Mouse (Mus musculus): ENCODE measurements around the gene Pja2. TPM values are rescaled to one million over a fixed set of nuclear protein-coding genes. Genes with fewer than 3 reads are reported as not detected.
A peak's percentile ranks its signal among the peaks of the same experiment; 100 is the strongest.

Pja2 gene
- polyA plus RNA-seq, 1 experiment from 2014 or later, result 72.5 TPM

DNA sequence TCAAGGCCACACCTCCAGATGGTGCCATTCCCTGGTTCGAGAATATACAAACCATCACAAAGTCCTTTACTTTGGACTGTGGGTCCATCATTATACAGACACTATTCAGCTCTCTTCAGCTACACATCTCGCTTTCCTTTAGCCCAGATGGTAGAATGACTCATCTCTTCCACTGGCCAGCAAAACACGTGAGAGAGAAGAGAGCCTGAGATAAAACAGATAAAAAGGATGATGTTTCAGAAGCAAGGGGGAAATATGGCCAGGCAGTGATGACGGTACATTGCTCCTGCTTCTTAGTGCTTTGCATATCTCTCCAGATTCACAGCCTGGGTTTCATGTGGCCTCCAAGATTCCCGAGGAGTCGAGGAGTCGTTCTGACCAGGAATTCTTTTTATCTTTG lies 10.0 kb upstream of the Pja2 start:
- 80% methylated on average over 7 of the region's 7 CpGs for WGBS
- no peaks in the 10 kb centered on the region for H3K36me3 ChIP-seq (ENCODE audit: control insufficient read depth, insufficient read depth, low read length)

GRCm38 (mm10) chr17:64339752-64340151 lies 8.0 kb upstream of the Pja2 start:
- H3K4me1 ChIP-seq (replicated peaks; ENCODE audit: control insufficient read depth, insufficient read depth, low read length), result no peaks in the 10 kb centered on the region
- WGBS, result 75% methylated on average over 5 of the region's 5 CpGs
- H3K27me3 ChIP-seq (ENCODE audit: control insufficient read depth, insufficient read depth, low read length), result no peaks in the 10 kb centered on the region
- H3K27ac ChIP-seq (ENCODE audit: low read depth, low read length), result no peak overlapping the region
- H3K4me3 ChIP-seq (ENCODE audit: low read depth, low read length), result no peak overlapping the region
- no peak for DNase-seq (ENCODE audit: low spot score)
- H3K4me2 ChIP-seq (ENCODE audit: low read depth, low read length, severe bottlenecking), result no peak overlapping the region
- no peaks in the 10 kb centered on the region for H3K9me3 ChIP-seq (ENCODE audit: control insufficient read depth, low read length)
- no peak overlapping the region for H3K9ac ChIP-seq (ENCODE audit: low read length)
- no peaks in the 10 kb centered on the region for H3K36me3 ChIP-seq (ENCODE audit: control insufficient read depth, insufficient read depth, low read length)
- ATAC-seq (replicated peaks; ENCODE audit: low FRiP score), result no peak

More for the DNA sequence above, 10.0 kb upstream of the Pja2 start:
- Histone ChIP-seq H3K9me3 (ENCODE audit: control insufficient read depth, low read length) (no peaks in the 10 kb centered on the region), H3K27ac (ENCODE audit: low read depth, low read length) (no peak overlapping the region), H3K9ac (ENCODE audit: low read length) (no peak overlapping the region), H3K4me1 (replicated peaks; ENCODE audit: control insufficient read depth, insufficient read depth, low read length) (no peaks in the 10 kb centered on the region), H3K27me3 (ENCODE audit: control insufficient read depth, insufficient read depth, low read length) (no peaks in the 10 kb centered on the region), H3K4me3 (ENCODE audit: low read depth, low read length) (no peak overlapping the region), H3K4me2 (ENCODE audit: low read depth, low read length, severe bottlenecking) (no peak overlapping the region)
- DNase-seq (ENCODE audit: low spot score) (no peak), ATAC-seq (replicated peaks; ENCODE audit: low FRiP score) (no peak)

GRCm38 (mm10) chr17:64337220-64337619 lies 5.5 kb upstream of the Pja2 start:
- no peak overlapping the region for H3K9ac ChIP-seq (ENCODE audit: low read length)
- H3K4me1 ChIP-seq (replicated peaks; ENCODE audit: control insufficient read depth, insufficient read depth, low read length), result no peaks in the 10 kb centered on the region
- no peak for DNase-seq (ENCODE audit: low spot score)
- no peak overlapping the region for H3K4me3 ChIP-seq (ENCODE audit: low read depth, low read length)
- WGBS, result 86% methylated on average over 4 of the region's 4 CpGs
- no peaks in the 10 kb centered on the region for H3K27me3 ChIP-seq (ENCODE audit: control insufficient read depth, insufficient read depth, low read length)
- no peak overlapping the region for H3K4me2 ChIP-seq (ENCODE audit: low read depth, low read length, severe bottlenecking)
- no peaks in the 10 kb centered on the region for H3K36me3 ChIP-seq (ENCODE audit: control insufficient read depth, insufficient read depth, low read length)
- H3K9me3 ChIP-seq (ENCODE audit: control insufficient read depth, low read length), result no peaks in the 10 kb centered on the region
- H3K27ac ChIP-seq (ENCODE audit: low read depth, low read length), result no peak overlapping the region
- ATAC-seq (replicated peaks; ENCODE audit: low FRiP score), result no peak

GRCm38 (mm10) chr17:64333956-64334355 lies 2.2 kb upstream of the Pja2 start:
- DNase-seq (ENCODE audit: low spot score) (no peak), ATAC-seq (replicated peaks; ENCODE audit: low FRiP score) (no peak)
- Histone ChIP-seq H3K4me2 (ENCODE audit: low read depth, low read length, severe bottlenecking) (no peak overlapping the region), H3K27me3 (ENCODE audit: control insufficient read depth, insufficient read depth, low read length) (no peaks in the 10 kb centered on the region), H3K27ac (ENCODE audit: low read depth, low read length) (no peak overlapping the region), H3K4me3 (ENCODE audit: low read depth, low read length) (no peak overlapping the region), H3K9ac (ENCODE audit: low read length) (no peak overlapping the region), H3K4me1 (replicated peaks; ENCODE audit: control insufficient read depth, insufficient read depth, low read length) (no peaks in the 10 kb centered on the region; the same call in 1 of the 2 replicates), H3K9me3 (ENCODE audit: control insufficient read depth, low read length) (no peaks in the 10 kb centered on the region), H3K36me3 (ENCODE audit: control insufficient read depth, insufficient read depth, low read length) (no peaks in the 10 kb centered on the region)
- WGBS, result 90% methylated on average over 4 of the region's 4 CpGs

- WGBS, result 22% methylated on average over 5 of the region's 5 CpGs
These were observed 1.0 kb upstream of the Pja2 start for GRCm38 (mm10) chr17:64332770-64333096.

DNA sequence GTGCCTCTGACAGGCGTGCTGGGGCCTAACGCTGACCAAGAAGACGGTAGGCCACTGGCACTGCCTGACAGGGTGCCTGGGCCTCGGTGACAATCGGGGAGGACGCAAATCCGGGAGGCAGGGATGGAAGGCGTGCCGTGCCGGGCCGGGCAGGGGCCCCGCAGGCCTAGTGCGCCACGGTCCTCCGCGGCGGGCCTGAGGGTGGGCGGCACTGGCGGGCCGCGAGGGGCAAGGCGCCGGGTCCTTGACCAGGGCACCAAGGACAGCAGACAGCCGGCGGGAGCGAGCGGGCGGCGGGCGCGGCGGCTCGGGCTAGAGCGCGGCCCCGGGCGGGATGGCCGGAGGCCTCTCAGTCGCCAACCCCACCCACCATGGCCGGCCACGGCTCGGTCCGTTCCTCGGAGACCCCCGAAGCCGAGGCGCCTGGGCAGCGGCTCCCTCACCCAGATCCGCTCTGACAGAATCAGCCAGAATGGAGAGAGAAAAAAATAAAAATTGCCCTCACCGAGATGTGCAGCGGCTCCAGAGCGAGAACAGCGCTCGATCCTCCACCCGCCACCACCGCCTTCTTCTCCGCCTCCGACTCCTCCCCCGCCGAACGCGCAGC lies 322 bp downstream of the Pja2 start:
- peak overlapping the region; percentile 92 for H3K4me3 ChIP-seq (ENCODE audit: low read depth, low read length)
- H3K4me1 ChIP-seq (replicated peaks; ENCODE audit: control insufficient read depth, insufficient read depth, low read length), result no peaks in the 10 kb centered on the region; the same call in 1 of the 2 replicates
- H3K27me3 ChIP-seq (ENCODE audit: control insufficient read depth, insufficient read depth, low read length), result no peaks in the 10 kb centered on the region
- H3K36me3 ChIP-seq (ENCODE audit: control insufficient read depth, insufficient read depth, low read length), result no peaks in the 10 kb centered on the region
- no peak for DNase-seq (ENCODE audit: low spot score)
- peak overlapping the region; percentile 59 for H3K4me2 ChIP-seq (ENCODE audit: low read depth, low read length, severe bottlenecking)
- ATAC-seq (replicated peaks; ENCODE audit: low FRiP score), result peak; percentile 53
- peak overlapping the region; percentile 95 for H3K9ac ChIP-seq (ENCODE audit: low read length)
- WGBS, result 0% methylated on average over 57 of the region's 62 CpGs
- peak overlapping the region; percentile 89 for H3K27ac ChIP-seq (ENCODE audit: low read depth, low read length)
- no peaks in the 10 kb centered on the region for H3K9me3 ChIP-seq (ENCODE audit: control insufficient read depth, low read length)

More at GRCm38 (mm10) chr17:64332770-64333096, 1.0 kb upstream of the Pja2 start:
- Histone ChIP-seq H3K27ac (ENCODE audit: low read depth, low read length) (no peak overlapping the region), H3K4me1 (replicated peaks; ENCODE audit: control insufficient read depth, insufficient read depth, low read length) (no peaks in the 10 kb centered on the region; the same call in 1 of the 2 replicates), H3K27me3 (ENCODE audit: control insufficient read depth, insufficient read depth, low read length) (no peaks in the 10 kb centered on the region), H3K4me3 (ENCODE audit: low read depth, low read length) (peak overlapping the region; percentile 92), H3K36me3 (ENCODE audit: control insufficient read depth, insufficient read depth, low read length) (no peaks in the 10 kb centered on the region), H3K4me2 (ENCODE audit: low read depth, low read length, severe bottlenecking) (peak overlapping the region; percentile 70), H3K9me3 (ENCODE audit: control insufficient read depth, low read length) (no peaks in the 10 kb centered on the region), H3K9ac (ENCODE audit: low read length) (peak overlapping the region; percentile 61)
- no peak for DNase-seq (ENCODE audit: low spot score)
- no peak; the same call in 1 of the 2 replicates for ATAC-seq (replicated peaks; ENCODE audit: low FRiP score)

DNA sequence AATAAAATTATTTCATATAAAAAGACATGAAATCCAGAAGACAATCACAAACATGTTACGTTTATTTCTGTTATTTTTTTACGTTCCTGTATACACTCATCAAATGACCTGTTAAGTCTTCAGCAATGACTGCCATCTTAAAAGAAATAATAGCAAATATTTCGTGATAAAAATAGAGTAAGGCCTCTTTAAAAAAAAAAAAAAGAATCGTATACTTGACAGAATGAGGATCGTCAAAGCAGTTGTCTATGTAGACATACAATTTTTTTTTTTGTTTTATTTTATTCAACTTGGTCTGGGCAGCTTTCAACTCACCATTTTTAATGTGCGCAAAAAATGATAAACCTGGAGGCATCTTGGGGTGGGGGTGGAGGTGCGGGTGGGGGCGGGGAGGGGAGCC lies 831 bp downstream of the Pja2 start:
- H3K27me3 ChIP-seq (ENCODE audit: control insufficient read depth, insufficient read depth, low read length), result no peaks in the 10 kb centered on the region
- no peaks in the 10 kb centered on the region for H3K36me3 ChIP-seq (ENCODE audit: control insufficient read depth, insufficient read depth, low read length)
- H3K4me2 ChIP-seq (ENCODE audit: low read depth, low read length, severe bottlenecking), result peak overlapping the region; percentile 59
- no peaks in the 10 kb centered on the region; the same call in 1 of the 2 replicates for H3K4me1 ChIP-seq (replicated peaks; ENCODE audit: control insufficient read depth, insufficient read depth, low read length)
- DNase-seq (ENCODE audit: low spot score) (no peak), ATAC-seq (replicated peaks; ENCODE audit: low FRiP score) (no peak)
- 29% methylated on average over 8 of the region's 8 CpGs for WGBS
- H3K9me3 ChIP-seq (ENCODE audit: control insufficient read depth, low read length), result no peaks in the 10 kb centered on the region
- H3K9ac ChIP-seq (ENCODE audit: low read length), result peak overlapping the region; percentile 95
- peak overlapping the region; percentile 89 for H3K27ac ChIP-seq (ENCODE audit: low read depth, low read length)
- H3K4me3 ChIP-seq (ENCODE audit: low read depth, low read length), result peak overlapping the region; percentile 92

GRCm38 (mm10) chr17:64324556-64324955 lies 7.2 kb downstream of the Pja2 start:
- Histone ChIP-seq H3K4me2 (ENCODE audit: low read depth, low read length, severe bottlenecking) (no peak overlapping the region), H3K27ac (ENCODE audit: low read depth, low read length) (no peak overlapping the region), H3K4me1 (replicated peaks; ENCODE audit: control insufficient read depth, insufficient read depth, low read length) (no peaks in the 10 kb centered on the region), H3K27me3 (ENCODE audit: control insufficient read depth, insufficient read depth, low read length) (no peaks in the 10 kb centered on the region), H3K9me3 (ENCODE audit: control insufficient read depth, low read length) (no peaks in the 10 kb centered on the region), H3K9ac (ENCODE audit: low read length) (no peak overlapping the region), H3K36me3 (ENCODE audit: control insufficient read depth, insufficient read depth, low read length) (no peaks in the 10 kb centered on the region), H3K4me3 (ENCODE audit: low read depth, low read length) (no peak overlapping the region)
- no peak for ATAC-seq (replicated peaks; ENCODE audit: low FRiP score)
- WGBS, result 88% methylated on average over 2 of the region's 2 CpGs
- no peak for DNase-seq (ENCODE audit: low spot score)

- H3K27me3 ChIP-seq (ENCODE audit: control insufficient read depth, insufficient read depth, low read length), result no peaks in the 10 kb centered on the region
- no peak overlapping the region for H3K4me3 ChIP-seq (ENCODE audit: low read depth, low read length)
- no peaks in the 10 kb centered on the region for H3K4me1 ChIP-seq (replicated peaks; ENCODE audit: control insufficient read depth, insufficient read depth, low read length)
- no peak for ATAC-seq (replicated peaks; ENCODE audit: low FRiP score)
- H3K9ac ChIP-seq (ENCODE audit: low read length), result no peak overlapping the region
- no peaks in the 10 kb centered on the region for H3K9me3 ChIP-seq (ENCODE audit: control insufficient read depth, low read length)
- DNase-seq (ENCODE audit: low spot score), result no peak
- no peak overlapping the region for H3K27ac ChIP-seq (ENCODE audit: low read depth, low read length)
- H3K4me2 ChIP-seq (ENCODE audit: low read depth, low read length, severe bottlenecking), result no peak overlapping the region
- no peaks in the 10 kb centered on the region for H3K36me3 ChIP-seq (ENCODE audit: control insufficient read depth, insufficient read depth, low read length)
These were observed 16.3 kb downstream of the Pja2 start for GRCm38 (mm10) chr17:64315428-64315827.
